Mouse (Mus musculus) limb, embryonic 14.5 days (tissue): ENCODE measurements around the gene Alg2. TPM values are rescaled to one million over a fixed set of nuclear protein-coding genes. Genes with fewer than 3 reads are reported as not detected.

Source experiments
- ATAC-seq: fragments of 200-750 bp; cut with Nextera tagmentation; 2 replicates; pipeline ENCODE4 v1.8.0; 2017; ENCODE audit warnings: low read depth, moderate number of reproducible peaks, moderate TSS enrichment; ENCODE audit not compliant: low FRiP score
- DNase-seq: peaks from one replicate; pipeline ENCODE4 v3.0.0-alpha.2; 2015; ENCODE audit warnings: low spot score
- H3K27ac ChIP-seq: fragments of 300-500 bp; sonication (generic); replicated peaks from 2 replicates; pipeline ENCODE4 v1.5.1; 2014; ENCODE audit warnings: low read depth, mild to moderate bottlenecking, low read length, moderate library complexity, mixed read lengths
- H3K27me3 ChIP-seq: fragments of 300-500 bp; sonication (generic); 2 replicates; pipeline ENCODE4 v1.6.1; 2014; ENCODE audit warnings: low read length, mixed read lengths; ENCODE audit not compliant: control insufficient read depth, insufficient read depth
- H3K36me3 ChIP-seq: fragments of 300-500 bp; sonication (generic); 2 replicates; pipeline ENCODE4 v1.6.1; 2014; ENCODE audit warnings: mild to moderate bottlenecking, low read length, moderate library complexity, mixed read lengths; ENCODE audit not compliant: control insufficient read depth, insufficient read depth
- H3K4me1 ChIP-seq: fragments of 300-500 bp; sonication (generic); 2 replicates; pipeline ENCODE4 v1.6.1; 2014; ENCODE audit warnings: antibody characterized with exemption, low read length, mixed read lengths; ENCODE audit not compliant: control insufficient read depth, insufficient read depth
- H3K4me2 ChIP-seq: fragments of 300-500 bp; sonication (generic); replicated peaks from 2 replicates; pipeline ENCODE4 v1.6.1; 2014; ENCODE audit warnings: low read depth, mild to moderate bottlenecking, low read length, moderate library complexity; ENCODE audit not compliant: severe bottlenecking
- H3K4me3 ChIP-seq: fragments of 300-500 bp; sonication (generic); replicated peaks from 2 replicates; pipeline ENCODE4 v1.5.1; 2014; ENCODE audit warnings: low read length
- H3K9ac ChIP-seq: fragments of 300-500 bp; sonication (generic); 2 replicates; pipeline ENCODE4 v1.6.1; 2014; ENCODE audit warnings: mild to moderate bottlenecking, low read depth, low read length, moderate library complexity; ENCODE audit not compliant: severe bottlenecking
- H3K9me3 ChIP-seq: fragments of 300-500 bp; sonication (generic); 2 replicates; pipeline ENCODE4 v1.6.1; 2016; ENCODE audit warnings: low read length; ENCODE audit not compliant: control insufficient read depth
- POLR2A ChIP-seq: fragments of 200-500 bp; IDR thresholded peaks from 2 replicates; pipeline ENCODE4 v1.8.0; 2012; ENCODE audit warnings: inconsistent platforms, mild to moderate bottlenecking, moderate library complexity, borderline replicate concordance; ENCODE audit not compliant: insufficient read depth, insufficient read length; ENCODE audit errors: extremely low read depth
- WGBS: fragments of 180-500 bp; shearing (Covaris S2); extraction: QIAGEN DNeasy Blood & Tissue Kit; methylation state at CpG from one replicate; pipeline ENCODE4 v1.1.7; 2014; 5-methylcytosine and 5-hydroxymethylcytosine counted together
- polyA plus RNA-seq, 2 experiments: library from polyadenylated mRNA; depleted of rRNA in 1 of 2; stranded (reverse) in 1 of 2; unstranded in 1 of 2; fragments of >200 nt; fragmentation: Nextera tagmentation in 1 of 2; extraction: Ambion mirVana in 1 of 2; gene quantifications; 2 replicates each; pipeline versions ENCODE4 v1.2.1 to v1.2.3; 2012 to 2014

Alg2 gene
- polyA plus RNA-seq, 2 experiments, result 37.3 to 68.1 TPM

GRCm38 (mm10) chr4:47449586-47450522, 24.3 kb downstream of the Alg2 start:
- ATAC-seq (no peak), DNase-seq (no peak)
- Histone ChIP-seq H3K4me1 (no peaks in the 10 kb centered on the region), H3K4me2 (no peak overlapping the region), H3K9ac (no peak overlapping the region), H3K27me3 (no peaks in the 10 kb centered on the region), H3K4me3 (no peak overlapping the region), H3K9me3 (no peaks in the 10 kb centered on the region), H3K27ac (no peak overlapping the region), H3K36me3 (no peaks in the 10 kb centered on the region)
- no peak for TF ChIP-seq POLR2A
- WGBS, result 33% methylated on average over 18 of the region's 18 CpGs

GRCm38 (mm10) chr4:47449116-47449515, 25.0 kb downstream of the Alg2 start:
- 40% methylated on average over 5 of the region's 5 CpGs for WGBS

GRCm38 (mm10) chr4:47448526-47448925, 25.6 kb downstream of the Alg2 start:
- Histone ChIP-seq H3K27me3 (no peaks in the 10 kb centered on the region), H3K9ac (no peak overlapping the region), H3K27ac (no peak overlapping the region), H3K4me2 (no peak overlapping the region), H3K4me1 (no peaks in the 10 kb centered on the region), H3K36me3 (no peaks in the 10 kb centered on the region), H3K4me3 (no peak overlapping the region), H3K9me3 (no peaks in the 10 kb centered on the region)
- no peak for TF ChIP-seq POLR2A
- ATAC-seq (no peak), DNase-seq (no peak)
- WGBS, result 86% methylated on average over 3 of the region's 3 CpGs

More at GRCm38 (mm10) chr4:47449116-47449515, 25.0 kb downstream of the Alg2 start:
- Histone ChIP-seq H3K4me3 (no peak overlapping the region), H3K4me1 (no peaks in the 10 kb centered on the region), H3K27me3 (no peaks in the 10 kb centered on the region), H3K9ac (no peak overlapping the region), H3K27ac (no peak overlapping the region), H3K4me2 (no peak overlapping the region), H3K9me3 (no peaks in the 10 kb centered on the region), H3K36me3 (no peaks in the 10 kb centered on the region)
- no peak for TF ChIP-seq POLR2A
- ATAC-seq, result no peak
- no peak for DNase-seq

- DNase-seq (no peak), ATAC-seq (no peak)
- 89% methylated on average over 11 of the region's 11 CpGs for WGBS
- peaks cover 9% of the 10 kb centered on the region; the same call in 1 of the 2 replicates for H3K4me1 ChIP-seq
- no peak overlapping the region for H3K4me2 ChIP-seq
- no peaks in the 10 kb centered on the region for H3K9me3 ChIP-seq
- no peaks in the 10 kb centered on the region for H3K27me3 ChIP-seq
- H3K27ac ChIP-seq, result no peak overlapping the region
- H3K4me3 ChIP-seq, result no peak overlapping the region
- H3K36me3 ChIP-seq, result no peaks in the 10 kb centered on the region
- H3K9ac ChIP-seq, result no peak overlapping the region
- no peak for TF ChIP-seq POLR2A
Measured at GRCm38 (mm10) chr4:47440951-47441350, 33.2 kb downstream of the Alg2 start.

- Histone ChIP-seq H3K4me3 (no peak overlapping the region), H3K9ac (no peak overlapping the region), H3K9me3 (no peaks in the 10 kb centered on the region), H3K27ac (no peak overlapping the region), H3K27me3 (no peaks in the 10 kb centered on the region), H3K4me2 (no peak overlapping the region), H3K4me1 (peaks cover 12% of the 10 kb centered on the region; the same call in 1 of the 2 replicates), H3K36me3 (no peaks in the 10 kb centered on the region)
- TF ChIP-seq POLR2A, result no peak
- WGBS, result 79% methylated on average over 6 of the region's 6 CpGs
- DNase-seq, result no peak
- no peak for ATAC-seq
Measured at GRCm38 (mm10) chr4:47438956-47439355, 35.2 kb downstream of the Alg2 start.
